Mouse (Mus musculus) midbrain, embryonic 13.5 days (tissue): Measurements from ENCODE around the gene Psmb11. TPM values are rescaled to one million over a fixed set of nuclear protein-coding genes. Genes with fewer than 3 reads are reported as not detected.
A peak's percentile ranks its signal among the peaks of the same experiment; 100 is the strongest.

ENCODE experiments used
- ATAC-seq: fragments of 200-750 bp; cut with Nextera tagmentation; 2 replicates; pipeline ENCODE4 v1.8.0; 2017; ENCODE audit warnings: mild to moderate bottlenecking, moderate TSS enrichment, moderate library complexity
- H3K27ac ChIP-seq: fragments of 300-500 bp; sonication (generic); 2 replicates; pipeline ENCODE4 v1.5.1; 2015; ENCODE audit warnings: inconsistent platforms, mild to moderate bottlenecking, moderate library complexity
- H3K27me3 ChIP-seq: fragments of 300-500 bp; sonication (generic); 2 replicates; pipeline ENCODE4 v1.6.1; 2015; ENCODE audit warnings: mild to moderate bottlenecking, inconsistent platforms
- H3K36me3 ChIP-seq: fragments of 300-500 bp; sonication (generic); 2 replicates; pipeline ENCODE4 v1.6.1; 2015; ENCODE audit warnings: mild to moderate bottlenecking, inconsistent platforms
- H3K4me1 ChIP-seq: fragments of 300-500 bp; sonication (generic); replicated peaks from 2 replicates; pipeline ENCODE4 v1.6.1; 2015; ENCODE audit warnings: inconsistent platforms
- H3K4me2 ChIP-seq: fragments of 300-500 bp; sonication (generic); replicated peaks from 2 replicates; pipeline ENCODE4 v1.6.1; 2015; ENCODE audit warnings: moderate library complexity, mild to moderate bottlenecking, inconsistent platforms
- H3K4me3 ChIP-seq: fragments of 300-500 bp; sonication (generic); replicated peaks from 2 replicates; pipeline ENCODE4 v1.5.1; 2015; ENCODE audit warnings: mild to moderate bottlenecking, inconsistent platforms
- H3K9ac ChIP-seq: fragments of 300-500 bp; sonication (generic); replicated peaks from 2 replicates; pipeline ENCODE4 v1.6.1; 2015; ENCODE audit warnings: mild to moderate bottlenecking, inconsistent platforms
- H3K9me3 ChIP-seq: fragments of 300-500 bp; sonication (generic); 2 replicates; pipeline ENCODE4 v1.6.1; 2016; ENCODE audit warnings: mild to moderate bottlenecking, inconsistent platforms
- WGBS: fragments of 180-500 bp; shearing (Covaris S2); methylation state at CpG from one replicate; pipeline ENCODE4 v1.1.7; 2015; 5-methylcytosine and 5-hydroxymethylcytosine counted together
- polyA plus RNA-seq: library from polyadenylated mRNA; unstranded; fragments of >200 nt; fragmentation: Nextera tagmentation; extraction: Ambion mirVana; gene quantifications from 2 replicates; pipeline ENCODE4 v1.2.1, GENCODE M21; 2015

Gene Psmb11
- polyA plus RNA-seq, 1 experiment from 2014 or later: not detected

DNA sequence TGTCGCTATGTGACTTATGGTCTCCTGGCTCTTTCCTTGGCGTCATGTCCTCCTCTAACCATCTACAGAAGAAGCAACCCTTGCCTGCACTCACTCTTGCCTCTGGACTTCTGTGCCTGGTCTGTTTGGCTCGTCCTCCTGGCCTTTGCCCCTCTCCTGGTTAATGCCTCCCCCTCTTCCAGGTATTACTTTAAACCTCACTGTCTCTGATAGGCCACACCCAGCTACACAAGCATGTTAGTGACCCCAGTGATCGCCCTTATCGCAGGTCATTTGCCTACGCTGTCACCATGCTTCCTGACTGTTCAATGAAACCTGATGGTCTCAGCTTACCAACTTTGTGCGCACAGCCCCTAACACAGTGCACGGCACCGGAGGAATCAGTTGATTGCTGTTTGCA is 38.7 kb upstream of the Psmb11 start:
- Histone ChIP-seq H3K4me1 (peaks cover 10% of the 10 kb centered on the region), H3K4me3 (no peak overlapping the region)

DNA sequence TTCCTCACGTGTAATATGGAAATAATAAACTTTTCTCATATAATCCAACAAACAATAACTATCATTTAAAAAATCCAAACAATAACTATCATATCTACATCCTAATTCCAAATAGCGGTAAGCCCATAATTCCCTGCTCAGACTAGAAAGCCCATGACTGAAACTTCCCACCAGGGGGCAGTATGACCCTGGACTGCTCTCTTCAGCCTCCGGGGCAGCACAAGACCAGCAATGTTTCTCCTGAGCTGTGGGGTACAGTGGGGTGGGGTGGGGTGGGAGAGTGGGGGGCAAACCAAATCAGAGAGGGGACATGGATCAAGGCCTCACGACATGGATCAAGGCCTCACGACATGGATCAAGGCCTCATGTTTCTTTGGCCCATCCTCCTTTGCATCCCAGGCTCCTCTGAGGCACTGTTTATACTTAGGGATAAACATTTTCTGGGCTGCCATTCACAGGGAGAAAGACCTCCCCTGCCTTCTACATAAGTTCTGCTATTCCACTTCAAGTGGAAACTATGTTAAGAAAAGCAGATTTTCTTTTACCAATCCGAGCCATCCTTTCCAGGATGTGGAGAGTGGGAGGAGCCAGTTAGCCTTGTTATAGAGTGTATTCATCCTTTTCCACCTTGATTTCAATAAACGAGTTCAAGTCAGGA is 37.4 kb upstream of the Psmb11 start:
- Histone ChIP-seq H3K9ac (no peak overlapping the region), H3K4me2 (no peak overlapping the region), H3K36me3 (peaks cover 30% of the 10 kb centered on the region), H3K27ac (no peak overlapping the region), H3K4me3 (no peak overlapping the region), H3K27me3 (no peaks in the 10 kb centered on the region), H3K4me1 (no peaks in the 10 kb centered on the region), H3K9me3 (no peaks in the 10 kb centered on the region)
- ATAC-seq: 0 out of 2 replicates have a peak, but pooled peaks have one; percentile 58
- WGBS: 49% methylated on average over 7 of the region's 7 CpGs

More for the DNA sequence above, 38.7 kb upstream of the Psmb11 start:
- Histone ChIP-seq H3K27me3 (peaks cover under 1% of the 10 kb centered on the region), H3K36me3 (peaks cover 30% of the 10 kb centered on the region), H3K9ac (no peak overlapping the region), H3K4me2 (no peak overlapping the region), H3K9me3 (no peaks in the 10 kb centered on the region), H3K27ac (no peak overlapping the region)
- 96% methylated on average over 9 of the region's 9 CpGs for WGBS
- ATAC-seq: no peak

DNA sequence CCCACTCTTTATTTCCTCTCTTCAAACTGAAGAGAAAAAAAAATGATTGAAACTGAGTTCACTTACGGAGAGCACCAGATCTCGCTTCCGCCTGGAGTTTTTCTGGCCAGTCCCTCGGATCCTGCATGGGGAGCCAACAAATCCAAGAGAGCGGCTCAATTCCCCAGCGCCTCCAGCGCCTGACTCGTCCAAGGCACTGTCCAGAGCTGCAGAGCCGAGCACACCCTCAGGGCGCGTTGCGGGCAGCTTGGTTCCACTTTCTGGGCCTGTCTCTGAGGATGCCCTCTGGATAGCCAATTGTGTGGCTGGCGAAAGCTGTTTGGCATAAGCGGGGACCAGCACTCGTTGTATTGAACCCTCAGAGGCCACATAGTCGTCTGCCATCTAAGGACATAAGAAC is 30.2 kb upstream of the Psmb11 start:
- Histone ChIP-seq H3K4me3 (no peak overlapping the region), H3K27me3 (no peaks in the 10 kb centered on the region), H3K27ac (no peak overlapping the region), H3K4me2 (no peak overlapping the region), H3K9me3 (no peaks in the 10 kb centered on the region), H3K36me3 (peaks cover 27% of the 10 kb centered on the region), H3K9ac (no peak overlapping the region), H3K4me1 (no peaks in the 10 kb centered on the region; the same call in 1 of the 2 replicates)
- 91% methylated on average over 16 of the region's 16 CpGs for WGBS
- ATAC-seq: no peak

DNA sequence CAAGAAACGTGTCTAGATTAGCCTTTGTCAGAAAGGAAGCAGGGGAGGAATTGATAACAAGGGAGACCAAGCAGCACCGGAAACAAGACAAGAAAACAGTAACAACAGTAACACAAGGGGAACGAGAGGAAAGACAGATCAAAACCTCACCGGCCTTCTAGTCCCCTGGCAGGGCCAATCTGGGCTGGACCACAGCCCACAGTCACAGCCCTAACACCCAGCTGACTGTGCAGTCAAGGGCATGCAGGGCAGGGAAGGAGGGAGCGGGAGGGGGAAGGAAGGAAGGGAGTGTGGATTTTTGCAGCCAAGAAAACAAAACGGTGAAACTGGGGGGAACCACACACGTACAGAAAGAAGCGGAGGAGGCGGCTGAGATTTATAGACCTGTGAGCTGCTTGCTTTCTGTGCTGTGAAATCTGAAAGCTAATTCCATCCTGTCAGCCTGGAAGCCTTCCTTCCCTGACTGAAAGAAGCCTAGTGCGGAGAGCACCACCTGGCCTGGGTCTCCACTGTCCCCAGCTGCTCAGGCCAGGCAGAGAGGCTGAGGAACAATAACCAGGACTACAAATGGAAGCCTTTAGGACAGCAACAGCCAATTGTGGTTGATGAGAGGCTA is 28.8 kb upstream of the Psmb11 start:
- Histone ChIP-seq H3K36me3 (peaks cover 23% of the 10 kb centered on the region), H3K4me1 (no peaks in the 10 kb centered on the region; the same call in 1 of the 2 replicates), H3K4me2 (no peak overlapping the region), H3K27me3 (no peaks in the 10 kb centered on the region), H3K27ac (peak overlapping the region; percentile 47; the same call in 1 of the 2 replicates), H3K4me3 (no peak overlapping the region), H3K9me3 (no peaks in the 10 kb centered on the region), H3K9ac (0 out of 2 replicates have a peak overlapping the region, but pooled peaks have one; percentile 23)
- 78% methylated on average over 10 of the region's 10 CpGs for WGBS
- no peak for ATAC-seq

DNA sequence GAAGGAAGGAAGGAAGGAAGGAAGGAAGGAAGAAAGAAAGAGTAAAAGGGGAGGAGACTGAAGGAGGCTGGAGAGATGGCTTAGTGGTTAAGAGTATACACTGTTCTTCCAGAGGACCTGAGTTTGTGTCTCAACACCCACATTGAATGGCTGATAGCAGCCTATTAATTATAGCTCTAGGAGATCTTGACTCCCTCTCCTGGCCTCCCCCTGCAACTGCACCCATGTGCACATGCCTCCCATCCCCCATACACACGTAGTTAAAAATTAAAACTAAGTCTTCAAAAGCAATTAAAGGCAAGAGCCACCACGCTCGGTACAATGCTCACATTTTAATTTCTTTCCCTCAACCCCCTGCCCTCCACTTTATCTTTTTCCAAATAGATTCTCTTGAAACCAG is 27.2 kb upstream of the Psmb11 start:
- H3K27me3 ChIP-seq: no peaks in the 10 kb centered on the region
- no peaks in the 10 kb centered on the region; the same call in 1 of the 2 replicates for H3K4me1 ChIP-seq
- H3K4me2 ChIP-seq: no peak overlapping the region
- no peak for ATAC-seq
- no peak overlapping the region for H3K9ac ChIP-seq
- H3K27ac ChIP-seq: no peak overlapping the region
- no peak overlapping the region for H3K4me3 ChIP-seq
- H3K36me3 ChIP-seq: peaks cover 25% of the 10 kb centered on the region
- no peaks in the 10 kb centered on the region for H3K9me3 ChIP-seq
- 91% methylated on average over 3 of the region's 3 CpGs for WGBS

DNA sequence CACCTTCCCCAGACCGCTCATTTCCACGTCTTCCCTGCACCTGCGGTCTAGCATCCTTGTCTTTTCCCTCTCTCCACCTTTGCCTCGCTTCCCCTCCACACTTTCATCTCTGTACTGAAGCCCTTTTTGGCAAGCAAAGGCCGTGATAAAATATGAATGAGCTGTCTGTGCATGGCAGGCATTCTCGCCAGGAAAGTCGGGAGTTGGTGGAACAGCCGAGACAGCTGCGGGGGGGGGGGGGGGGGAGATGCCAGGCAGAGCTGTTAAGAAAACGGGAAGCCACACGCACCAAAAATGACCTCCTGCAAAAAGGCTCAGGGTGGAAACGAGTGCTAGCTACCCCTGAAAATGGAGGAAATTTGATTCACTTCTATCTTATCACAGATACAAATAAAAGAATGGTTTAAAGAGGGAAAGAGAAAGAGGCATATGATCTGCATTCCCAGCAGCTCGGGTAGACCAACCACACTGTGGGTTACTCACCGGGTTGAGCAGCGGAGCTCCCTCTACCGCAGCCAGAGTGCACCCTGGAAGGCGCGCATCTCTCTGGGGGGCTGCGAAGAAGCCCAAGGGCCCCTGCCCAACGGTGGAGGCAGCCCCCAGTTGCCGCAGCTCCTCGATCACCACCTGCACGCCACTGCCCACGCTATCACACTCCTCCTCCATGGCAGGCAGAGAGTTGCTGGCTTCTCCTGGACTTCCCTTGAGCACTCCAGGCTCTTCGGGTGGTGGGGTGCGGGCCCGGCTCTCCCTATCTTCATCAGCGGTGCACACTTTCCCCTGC is 26.4 kb upstream of the Psmb11 start:
- no peak overlapping the region for H3K27ac ChIP-seq
- no peak overlapping the region for H3K4me3 ChIP-seq
- H3K4me1 ChIP-seq: no peaks in the 10 kb centered on the region; the same call in 1 of the 2 replicates
- H3K4me2 ChIP-seq: no peak overlapping the region
- no peaks in the 10 kb centered on the region for H3K9me3 ChIP-seq
- H3K36me3 ChIP-seq: peaks cover 29% of the 10 kb centered on the region
- 71% methylated on average over 27 of the region's 28 CpGs for WGBS
- no peak overlapping the region for H3K9ac ChIP-seq
- no peaks in the 10 kb centered on the region for H3K27me3 ChIP-seq
- ATAC-seq: no peak

DNA sequence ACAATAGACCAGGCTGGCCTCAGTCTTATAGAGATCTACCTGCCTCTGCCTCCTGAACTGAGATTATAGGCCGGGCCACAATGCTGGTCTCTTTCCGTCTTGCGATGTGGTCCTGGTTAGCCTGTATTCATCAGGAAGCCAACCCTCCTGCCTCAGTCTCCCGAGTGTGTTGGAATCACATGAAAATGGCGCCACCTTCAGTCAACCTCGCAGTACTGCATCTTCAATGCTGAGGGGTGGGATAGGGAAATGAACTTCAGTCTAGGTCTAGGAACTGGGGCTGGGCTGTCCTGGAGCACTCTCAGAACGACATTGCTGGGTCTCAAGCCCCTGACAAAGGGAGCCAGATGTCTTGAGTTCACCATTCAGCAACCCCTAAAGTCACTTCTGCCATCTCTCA is 24.1 kb upstream of the Psmb11 start:
- WGBS: 79% methylated on average over 7 of the region's 7 CpGs
- no peak for ATAC-seq
- H3K36me3 ChIP-seq: peaks cover 27% of the 10 kb centered on the region
- H3K4me1 ChIP-seq: peaks cover under 1% of the 10 kb centered on the region; the same call in 1 of the 2 replicates
- H3K4me2 ChIP-seq: no peak overlapping the region
- no peak overlapping the region for H3K9ac ChIP-seq
- no peaks in the 10 kb centered on the region for H3K27me3 ChIP-seq
- no peak overlapping the region for H3K4me3 ChIP-seq
- H3K9me3 ChIP-seq: no peaks in the 10 kb centered on the region
- no peak overlapping the region for H3K27ac ChIP-seq

DNA sequence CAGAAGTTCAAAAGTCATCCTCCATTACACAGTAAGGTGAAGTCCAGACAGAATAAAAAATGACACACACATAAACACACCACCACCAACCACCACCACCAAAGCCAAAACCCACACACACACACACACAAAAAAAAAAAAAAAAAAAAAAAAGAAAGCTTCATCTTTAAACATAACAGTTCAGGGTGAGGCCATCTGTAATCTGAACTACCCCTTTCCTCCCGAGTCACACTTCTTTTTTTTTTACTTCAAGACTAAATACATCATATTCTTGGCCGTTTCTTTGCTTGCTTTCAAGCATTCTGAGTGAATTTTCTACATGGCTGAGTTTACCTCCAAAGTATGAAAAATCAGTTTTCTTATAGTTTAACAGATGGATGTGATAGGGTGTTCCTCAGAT is 19.6 kb upstream of the Psmb11 start:
- H3K27ac ChIP-seq: no peak overlapping the region
- H3K9me3 ChIP-seq: no peaks in the 10 kb centered on the region
- no peaks in the 10 kb centered on the region for H3K27me3 ChIP-seq
- no peak overlapping the region for H3K4me2 ChIP-seq
- ATAC-seq: no peak
- peaks cover 26% of the 10 kb centered on the region for H3K4me1 ChIP-seq
- WGBS: 89% methylated on average over 2 of the region's 2 CpGs
- H3K36me3 ChIP-seq: peaks cover 7% of the 10 kb centered on the region; the same call in 1 of the 2 replicates
- no peak overlapping the region for H3K4me3 ChIP-seq
- no peak overlapping the region for H3K9ac ChIP-seq

DNA sequence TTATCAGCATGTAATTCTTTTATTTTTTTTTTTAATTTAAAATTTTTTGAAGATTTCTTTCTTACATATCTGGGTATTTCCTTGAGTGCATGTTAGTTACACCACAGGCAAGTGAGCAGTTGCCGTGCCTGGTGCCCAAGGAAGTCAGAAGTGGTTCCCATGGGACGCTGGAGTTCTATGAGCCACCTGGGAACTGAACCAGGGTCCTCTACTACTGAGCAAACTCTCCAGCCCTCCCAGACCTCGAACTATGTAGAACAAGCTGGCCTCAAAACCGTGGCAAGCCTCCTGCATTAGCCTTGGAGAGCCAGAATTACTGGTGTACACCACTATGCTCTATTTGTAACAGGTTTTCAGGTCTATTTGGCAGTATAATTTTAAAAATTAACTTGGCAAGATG is 18.6 kb upstream of the Psmb11 start:
- peak overlapping the region; percentile 55 for H3K4me2 ChIP-seq
- WGBS: 38% methylated on average over 4 of the region's 4 CpGs
- no peaks in the 10 kb centered on the region for H3K27me3 ChIP-seq
- peak; percentile 5; the same call in 1 of the 2 replicates for ATAC-seq
- no peaks in the 10 kb centered on the region for H3K9me3 ChIP-seq
- peak overlapping the region; percentile 61 for H3K4me3 ChIP-seq
- peak overlapping the region; percentile 95 for H3K27ac ChIP-seq
- H3K4me1 ChIP-seq: peaks cover 26% of the 10 kb centered on the region
- peak overlapping the region; percentile 76 for H3K9ac ChIP-seq
- H3K36me3 ChIP-seq: peaks cover 7% of the 10 kb centered on the region; the same call in 1 of the 2 replicates

DNA sequence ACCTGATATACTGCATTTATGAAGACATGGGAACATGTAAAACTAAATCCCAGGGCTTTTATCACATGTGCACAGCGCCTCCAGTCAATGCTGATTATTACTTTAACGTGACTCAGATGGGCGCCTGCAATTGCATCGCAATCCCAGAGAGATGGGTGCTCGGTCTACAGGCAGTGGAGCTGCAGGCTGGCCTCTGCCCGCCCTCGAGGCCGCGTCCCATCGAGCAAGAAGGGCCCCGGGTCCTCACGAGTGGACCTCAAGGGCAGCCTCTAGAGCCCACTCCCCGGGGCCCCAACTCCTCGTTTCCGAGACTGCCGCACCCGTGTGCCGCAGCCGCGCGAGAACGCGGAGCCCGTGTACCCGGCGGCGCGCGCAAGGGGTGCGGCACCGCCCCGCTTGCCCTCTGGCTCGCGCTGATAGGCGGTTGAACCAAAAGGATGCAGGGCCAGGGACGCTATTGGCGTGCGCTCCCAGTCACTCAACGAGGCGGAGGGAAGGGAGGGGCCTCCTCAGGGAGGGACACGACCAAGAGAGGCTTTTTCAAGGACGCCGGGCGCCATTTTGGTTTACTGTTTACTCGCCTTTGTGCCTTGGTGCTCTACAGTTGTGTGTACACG is 18.1 kb upstream of the Psmb11 start:
- Histone ChIP-seq H3K9me3 (no peaks in the 10 kb centered on the region), H3K4me2 (peak overlapping the region; percentile 55), H3K36me3 (peaks cover 7% of the 10 kb centered on the region; the same call in 1 of the 2 replicates), H3K9ac (peak overlapping the region; percentile 76), H3K4me1 (peaks cover 26% of the 10 kb centered on the region), H3K4me3 (peak overlapping the region; percentile 61), H3K27ac (peak overlapping the region; percentile 95), H3K27me3 (no peaks in the 10 kb centered on the region)
- peak; percentile 99 for ATAC-seq
- under 1% methylated on average over 46 of the region's 46 CpGs for WGBS

DNA sequence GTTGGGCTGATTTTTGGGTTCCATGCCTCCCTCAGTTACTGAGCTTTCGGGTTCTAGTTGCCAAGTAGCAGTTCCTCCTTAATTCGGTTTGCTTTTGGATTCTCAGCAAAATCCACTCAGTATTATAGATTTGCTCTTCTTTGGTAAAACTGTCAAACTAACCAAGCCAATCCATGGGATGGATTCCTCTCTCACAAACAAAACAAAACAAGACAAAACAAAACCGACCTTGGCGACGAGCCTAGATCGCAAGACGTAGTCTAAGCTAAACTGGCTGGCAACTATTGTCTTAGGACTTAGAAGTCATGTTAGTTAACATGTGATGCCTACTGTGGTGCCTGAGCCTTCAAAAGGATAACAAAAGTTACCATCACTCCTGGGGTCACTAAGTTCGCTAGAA is 17.5 kb upstream of the Psmb11 start:
- 85% methylated on average over 8 of the region's 8 CpGs for WGBS
- no peak for ATAC-seq

More for the DNA sequence above, 17.5 kb upstream of the Psmb11 start:
- peaks cover 26% of the 10 kb centered on the region for H3K4me1 ChIP-seq
- H3K9ac ChIP-seq: no peak overlapping the region
- no peaks in the 10 kb centered on the region for H3K9me3 ChIP-seq
- no peaks in the 10 kb centered on the region for H3K27me3 ChIP-seq
- peak overlapping the region; percentile 95 for H3K27ac ChIP-seq
- H3K36me3 ChIP-seq: peaks cover 7% of the 10 kb centered on the region; the same call in 1 of the 2 replicates
- H3K4me2 ChIP-seq: peak overlapping the region; percentile 55
- H3K4me3 ChIP-seq: peak overlapping the region; percentile 61
